In genomic region chr9:18744639-18745038, GRCm38 (mm10) we compare ENCODE assay signal across 9 mouse cellular contexts. TPM values are rescaled to one million over a fixed set of nuclear protein-coding genes. Genes with fewer than 3 reads are reported as not detected.
DNase-seq lines count a peak whose midpoint lies in the region; ATAC-seq lines count a peak whose summit lies in the region.
"Had no signal": no experiment of that assay in that cellular context is flagged by ENCODE, and none has a peak within 500 bp of the region (broad histone marks: within the 10 kb centered on the region; RNA-seq: fewer than 3 reads in every experiment).

No protein-coding gene starts in this region.

- peak; percentile 67 for ATAC-seq in forebrain, embryonic 14.5 days
- peak; percentile 71; the same call in 1 of the 2 replicates for ATAC-seq in midbrain, embryonic 15.5 days (replicated peaks)

- no peak overlapping the region for H3K4me2 ChIP-seq in forebrain, embryonic 14.5 days (ENCODE audit: low read length)
- H3K4me2 ChIP-seq in midbrain, embryonic 15.5 days = no peak overlapping the region

- H3K9me3 ChIP-seq in forebrain, embryonic 14.5 days (replicated peaks; ENCODE audit: control insufficient read depth, low read length) = no peaks in the 10 kb centered on the region
- H3K9me3 ChIP-seq in midbrain, embryonic 15.5 days = no peaks in the 10 kb centered on the region

- WGBS in forebrain, embryonic 14.5 days = 20% methylated on average over 5 of the region's 5 CpGs
- WGBS in midbrain, embryonic 15.5 days = 24% methylated on average over 5 of the region's 5 CpGs

- DNase-seq in left cerebral cortex, adult 18-20 months (ENCODE audit: low spot score in 2 of 2) = peak; percentile 1 to 13
- DNase-seq in left cerebral cortex, adult 8-10 months (ENCODE audit: low spot score in 2 of 2) = no peak
- DNase-seq in NIH3T3 (ENCODE audit: low read depth) = peak; percentile 54
- DNase-seq in forebrain, embryonic 14.5 days (ENCODE audit: low spot score) = peak; percentile 66
- DNase-seq in spleen, postnatal 10 days (ENCODE audit: low spot score in 2 of 2) = no peak
- DNase-seq in lung, postnatal 25 days (ENCODE audit: low spot score) = no peak
- DNase-seq in ovary, postnatal 10 days (ENCODE audit: low spot score) = no peak

- no peak overlapping the region for H3K27ac ChIP-seq in forebrain, embryonic 14.5 days (ENCODE audit: low read depth, low read length)
- no peak overlapping the region for H3K27ac ChIP-seq in midbrain, embryonic 15.5 days

- H3K27me3 ChIP-seq in forebrain, embryonic 14.5 days (replicated peaks; ENCODE audit: control insufficient read depth, insufficient read depth, low read length) = no peaks in the 10 kb centered on the region
- no peaks in the 10 kb centered on the region for H3K27me3 ChIP-seq in midbrain, embryonic 15.5 days (replicated peaks)

- no peak overlapping the region for H3K9ac ChIP-seq in forebrain, embryonic 14.5 days (ENCODE audit: low read length)
- no peak overlapping the region for H3K9ac ChIP-seq in midbrain, embryonic 15.5 days

- H3K4me3 ChIP-seq in forebrain, embryonic 14.5 days (ENCODE audit: low read depth, low read length) = no peak overlapping the region
- no peak overlapping the region for H3K4me3 ChIP-seq in midbrain, embryonic 15.5 days

- no peaks in the 10 kb centered on the region for H3K36me3 ChIP-seq in forebrain, embryonic 14.5 days (ENCODE audit: control insufficient read depth, insufficient read depth, low read length)
- no peaks in the 10 kb centered on the region for H3K36me3 ChIP-seq in midbrain, embryonic 15.5 days (replicated peaks)

- no peaks in the 10 kb centered on the region for H3K4me1 ChIP-seq in forebrain, embryonic 14.5 days (ENCODE audit: control insufficient read depth, insufficient read depth, low read length)
- H3K4me1 ChIP-seq in midbrain, embryonic 15.5 days = no peaks in the 10 kb centered on the region

RNA-seq across cellular contexts. Expression of gene Olfr24, which starts 19.2 kb away (rescaled TPM):
- not detected for total RNA-seq in left cerebral cortex, adult 18-20 months (2021)
- total RNA-seq in left cerebral cortex, adult 8-10 months (2022) = not detected
- polyA plus RNA-seq in forebrain, embryonic 14.5 days (2014; fragmentation: Nextera tagmentation; extraction: Ambion mirVana) = not detected in 2 replicates
- polyA plus RNA-seq in midbrain, embryonic 15.5 days (2015; fragmentation: Nextera tagmentation; extraction: Ambion mirVana) = not detected in 2 replicates
- polyA plus RNA-seq: heart, postnatal 0 days had no signal

Comparison
In these comparisons a context has a peak if more than half of its experiments do, and no peak if none do; other contexts are left out.
1. DNase-seq: peak in left cerebral cortex, adult 18-20 months (2 of 2), NIH3T3 (single experiment) and forebrain, embryonic 14.5 days (single experiment); none in left cerebral cortex, adult 8-10 months (0 of 2), spleen, postnatal 10 days (0 of 2), lung, postnatal 25 days (single experiment) and ovary, postnatal 10 days (single experiment).